Mouse (Mus musculus): ENCODE measurements around the gene Olfr449. TPM values are rescaled to one million over a fixed set of nuclear protein-coding genes. Genes with fewer than 3 reads are reported as not detected.
A peak's percentile ranks its signal among the peaks of the same experiment; 100 is the strongest.

Gene Olfr449
- not detected in 2 replicates for polyA plus RNA-seq (2014; fragmentation: Nextera tagmentation; extraction: Ambion mirVana)

DNA sequence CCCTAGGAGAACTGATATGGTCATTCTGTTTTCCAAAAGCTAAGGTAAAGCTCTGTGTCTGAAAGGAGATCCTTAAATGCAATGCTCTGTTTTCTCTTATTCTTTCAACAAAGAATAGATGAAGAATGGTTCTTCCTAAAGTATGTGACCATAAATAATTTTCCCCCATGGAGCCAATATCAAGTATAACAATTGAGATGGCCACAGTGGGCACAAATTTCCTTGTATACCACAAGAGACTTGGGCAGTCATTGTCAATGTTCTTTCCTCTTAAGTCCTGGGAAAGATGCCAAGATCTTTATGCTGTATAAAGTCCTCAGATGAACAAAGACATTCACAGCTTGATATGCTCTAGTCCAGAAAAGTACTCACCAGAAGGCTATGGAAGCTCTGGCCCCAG is at the start of gene Olfr449:
Gene Olfr449 (plus strand): TSS at position 301 of the 400 bp plus-strand sequence.
- H3K9me3 ChIP-seq (ENCODE audit: control insufficient read depth, low read length), result no peaks in the 10 kb centered on the region
- no peaks in the 10 kb centered on the region for H3K36me3 ChIP-seq (ENCODE audit: control insufficient read depth, insufficient read depth, low read length)
- H3K27me3 ChIP-seq (ENCODE audit: control insufficient read depth, insufficient read depth, low read length), result no peaks in the 10 kb centered on the region
- no peaks in the 10 kb centered on the region for H3K4me1 ChIP-seq (replicated peaks; ENCODE audit: control insufficient read depth, insufficient read depth, low read length)
- no peak for ATAC-seq (replicated peaks; ENCODE audit: low FRiP score)
- DNase-seq (ENCODE audit: low spot score), result no peak
- H3K9ac ChIP-seq (ENCODE audit: low read length), result no peak within 1 kb of the TSS
- H3K4me3 ChIP-seq (ENCODE audit: low read depth, low read length), result no peak within 1 kb of the TSS
- H3K4me2 ChIP-seq (ENCODE audit: low read depth, low read length, severe bottlenecking), result no peak within 1 kb of the TSS
- no peak within 1 kb of the TSS for H3K27ac ChIP-seq (ENCODE audit: low read depth, low read length)

DNA sequence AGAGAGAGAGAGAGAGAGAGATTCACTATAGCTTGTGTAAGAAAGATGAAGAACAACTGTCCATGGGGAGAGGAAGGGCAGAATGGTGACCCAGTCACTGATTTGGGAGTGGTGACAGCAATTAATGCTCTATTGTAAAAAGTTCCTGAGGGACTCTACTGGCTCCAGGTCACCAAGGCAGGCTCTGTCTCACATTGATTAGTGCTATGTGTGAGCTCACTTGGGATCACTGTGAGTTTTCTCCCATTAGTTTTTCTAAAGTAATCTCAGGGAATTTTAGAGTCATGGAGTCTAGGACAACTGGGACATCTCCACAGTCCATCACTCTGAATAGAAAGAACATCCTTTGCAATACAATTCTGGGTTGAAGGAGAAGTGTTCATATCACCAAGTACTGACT is 49.4 kb upstream of the Olfr449 start, which contains the start of gene Olfr452:
Gene Olfr452 (plus strand): TSS at position 301 of the 400 bp plus-strand sequence.
- no peak within 1 kb of the TSS for H3K27ac ChIP-seq (ENCODE audit: low read depth, low read length)
- H3K36me3 ChIP-seq (ENCODE audit: control insufficient read depth, insufficient read depth, low read length), result no peaks in the 10 kb centered on the region
- no peak for ATAC-seq (replicated peaks; ENCODE audit: low FRiP score)
- H3K4me1 ChIP-seq (replicated peaks; ENCODE audit: control insufficient read depth, insufficient read depth, low read length), result no peaks in the 10 kb centered on the region
- H3K4me2 ChIP-seq (ENCODE audit: low read depth, low read length, severe bottlenecking), result no peak within 1 kb of the TSS
- H3K9ac ChIP-seq (ENCODE audit: low read length), result no peak within 1 kb of the TSS
- no peaks in the 10 kb centered on the region for H3K27me3 ChIP-seq (ENCODE audit: control insufficient read depth, insufficient read depth, low read length)
- DNase-seq (ENCODE audit: low spot score), result no peak
- no peak within 1 kb of the TSS for H3K4me3 ChIP-seq (ENCODE audit: low read depth, low read length)
- H3K9me3 ChIP-seq (ENCODE audit: control insufficient read depth, low read length), result no peaks in the 10 kb centered on the region

DNA sequence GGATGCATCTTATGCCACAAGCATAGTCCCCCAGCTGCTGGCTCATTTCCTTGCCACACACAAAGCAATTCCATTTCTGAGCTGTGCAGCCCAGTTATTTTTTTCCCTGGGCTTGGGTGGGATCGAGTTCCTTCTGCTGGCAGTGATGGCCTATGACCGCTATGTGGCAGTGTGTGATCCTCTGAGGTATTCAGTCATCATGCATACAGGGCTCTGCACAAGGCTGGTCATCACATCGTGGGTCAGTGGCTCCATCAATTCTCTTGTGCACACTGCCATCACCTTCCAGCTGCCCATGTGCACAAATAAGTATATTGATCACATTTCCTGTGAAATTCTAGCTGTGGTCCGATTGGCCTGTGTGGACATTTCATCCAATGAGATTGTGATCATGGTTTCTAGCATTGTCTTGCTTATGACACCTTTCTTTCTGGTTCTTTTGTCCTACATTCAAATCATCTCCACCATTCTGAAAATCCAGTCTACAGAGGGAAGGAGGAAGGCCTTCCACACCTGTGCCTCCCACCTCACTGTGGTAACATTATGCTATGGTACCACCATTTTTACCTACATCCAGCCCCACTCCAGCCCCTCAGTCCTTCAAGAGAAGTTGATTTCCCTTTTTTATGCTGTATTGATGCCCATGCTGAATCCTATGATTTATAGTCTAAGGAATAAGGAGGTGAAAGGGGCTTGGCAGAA is 43.8 kb upstream of the Olfr449 start:
- Histone ChIP-seq H3K4me1 (replicated peaks; ENCODE audit: control insufficient read depth, insufficient read depth, low read length) (no peaks in the 10 kb centered on the region), H3K9me3 (ENCODE audit: control insufficient read depth, low read length) (no peaks in the 10 kb centered on the region), H3K27me3 (ENCODE audit: control insufficient read depth, insufficient read depth, low read length) (no peaks in the 10 kb centered on the region), H3K27ac (ENCODE audit: low read depth, low read length) (no peak overlapping the region), H3K36me3 (ENCODE audit: control insufficient read depth, insufficient read depth, low read length) (no peaks in the 10 kb centered on the region), H3K4me2 (ENCODE audit: low read depth, low read length, severe bottlenecking) (no peak overlapping the region), H3K9ac (ENCODE audit: low read length) (no peak overlapping the region), H3K4me3 (ENCODE audit: low read depth, low read length) (no peak overlapping the region)
- DNase-seq (ENCODE audit: low spot score), result no peak
- peak; percentile 58; the same call in 1 of the 2 replicates for ATAC-seq (replicated peaks; ENCODE audit: low FRiP score)
- 42% methylated on average over 4 of the region's 4 CpGs for WGBS

DNA sequence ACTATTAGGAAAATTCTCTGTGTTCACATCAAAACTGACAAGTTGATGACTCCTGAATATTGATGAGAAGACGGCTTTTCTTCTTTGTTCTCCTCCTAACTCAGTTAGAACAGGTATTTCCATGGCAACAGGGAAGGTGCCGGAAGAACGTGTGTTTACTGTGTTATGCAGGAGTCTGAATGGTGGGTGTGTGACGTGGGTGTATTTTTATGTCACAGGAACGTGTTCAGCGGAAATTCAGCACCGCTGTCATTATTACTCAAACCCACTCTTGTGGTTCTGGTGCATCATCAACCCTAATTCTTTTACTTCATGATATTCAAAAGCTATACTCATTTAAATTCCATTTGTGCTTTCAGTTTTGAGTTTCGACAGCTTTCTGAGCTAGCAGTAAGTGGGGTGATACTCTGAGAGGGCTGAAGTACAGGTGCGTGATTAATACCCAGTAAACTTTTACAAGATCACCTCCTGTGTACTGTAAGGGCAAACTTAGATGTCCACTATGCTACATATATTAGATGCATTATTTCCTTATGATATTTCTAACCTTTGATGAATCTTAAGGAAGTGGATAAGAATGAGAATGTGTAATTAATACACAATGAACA is 43.1 kb upstream of the Olfr449 start:
- Histone ChIP-seq H3K36me3 (ENCODE audit: control insufficient read depth, insufficient read depth, low read length) (no peaks in the 10 kb centered on the region), H3K9me3 (ENCODE audit: control insufficient read depth, low read length) (no peaks in the 10 kb centered on the region), H3K4me2 (ENCODE audit: low read depth, low read length, severe bottlenecking) (no peak overlapping the region), H3K4me3 (ENCODE audit: low read depth, low read length) (no peak overlapping the region), H3K27me3 (ENCODE audit: control insufficient read depth, insufficient read depth, low read length) (no peaks in the 10 kb centered on the region), H3K27ac (ENCODE audit: low read depth, low read length) (no peak overlapping the region), H3K4me1 (replicated peaks; ENCODE audit: control insufficient read depth, insufficient read depth, low read length) (no peaks in the 10 kb centered on the region), H3K9ac (ENCODE audit: low read length) (no peak overlapping the region)
- 88% methylated on average over 9 of the region's 9 CpGs for WGBS
- DNase-seq (ENCODE audit: low spot score) (no peak), ATAC-seq (replicated peaks; ENCODE audit: low FRiP score) (no peak)

DNA sequence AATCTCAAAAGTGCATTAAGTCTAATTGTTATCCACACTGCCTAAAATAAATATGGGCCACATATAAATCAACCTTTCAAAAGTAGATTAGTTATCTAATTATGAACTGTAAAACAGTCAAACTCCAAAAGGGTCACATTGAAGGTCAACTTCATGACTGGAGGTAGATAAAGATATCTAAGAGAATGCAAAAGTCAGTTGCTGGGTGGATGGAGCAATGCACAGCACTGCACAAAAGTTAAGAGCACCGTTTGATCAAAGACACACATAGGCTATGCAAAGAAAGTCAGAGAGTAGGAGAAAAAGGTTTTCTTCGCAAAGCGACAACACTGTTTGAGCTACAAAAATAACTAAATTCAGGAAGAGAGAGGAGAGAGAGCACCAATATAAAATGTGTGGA is 39.2 kb upstream of the Olfr449 start:
- Histone ChIP-seq H3K4me3 (ENCODE audit: low read depth, low read length) (no peak overlapping the region), H3K27ac (ENCODE audit: low read depth, low read length) (no peak overlapping the region), H3K4me1 (replicated peaks; ENCODE audit: control insufficient read depth, insufficient read depth, low read length) (no peaks in the 10 kb centered on the region), H3K27me3 (ENCODE audit: control insufficient read depth, insufficient read depth, low read length) (no peaks in the 10 kb centered on the region), H3K9ac (ENCODE audit: low read length) (no peak overlapping the region), H3K36me3 (ENCODE audit: control insufficient read depth, insufficient read depth, low read length) (no peaks in the 10 kb centered on the region), H3K4me2 (ENCODE audit: low read depth, low read length, severe bottlenecking) (no peak overlapping the region), H3K9me3 (ENCODE audit: control insufficient read depth, low read length) (no peaks in the 10 kb centered on the region)
- DNase-seq (ENCODE audit: low spot score) (no peak), ATAC-seq (replicated peaks; ENCODE audit: low FRiP score) (no peak)
- 91% methylated on average over 3 of the region's 3 CpGs for WGBS

DNA sequence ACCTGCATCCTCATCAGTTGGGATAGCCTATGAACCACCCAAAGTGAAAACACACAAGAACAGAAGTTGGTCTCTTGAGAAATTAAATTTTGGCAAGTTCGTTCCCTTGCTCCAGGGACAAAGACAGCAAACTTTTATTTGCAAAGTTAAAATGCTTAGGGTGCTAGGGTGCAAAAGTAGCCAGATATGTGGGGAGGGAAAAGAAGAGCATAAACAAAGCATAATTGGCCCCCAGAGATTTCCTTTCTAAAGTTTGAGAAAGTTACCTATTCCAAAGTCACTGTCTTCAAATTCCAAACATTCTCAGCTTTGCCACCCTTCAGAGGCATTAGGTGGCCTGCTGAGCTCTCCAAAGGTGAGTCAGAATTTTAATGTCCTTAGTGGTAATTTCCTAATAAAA is 22.5 kb upstream of the Olfr449 start, which contains the start of gene Olfr450:
Gene Olfr450 (plus strand): TSS at position 301 of the 400 bp plus-strand sequence.
- ATAC-seq (replicated peaks; ENCODE audit: low FRiP score) (no peak), DNase-seq (ENCODE audit: low spot score) (no peak)
- Histone ChIP-seq H3K4me1 (replicated peaks; ENCODE audit: control insufficient read depth, insufficient read depth, low read length) (no peaks in the 10 kb centered on the region), H3K9me3 (ENCODE audit: control insufficient read depth, low read length) (no peaks in the 10 kb centered on the region), H3K4me3 (ENCODE audit: low read depth, low read length) (no peak within 1 kb of the TSS), H3K4me2 (ENCODE audit: low read depth, low read length, severe bottlenecking) (no peak within 1 kb of the TSS), H3K27me3 (ENCODE audit: control insufficient read depth, insufficient read depth, low read length) (no peaks in the 10 kb centered on the region), H3K36me3 (ENCODE audit: control insufficient read depth, insufficient read depth, low read length) (no peaks in the 10 kb centered on the region), H3K9ac (ENCODE audit: low read length) (no peak within 1 kb of the TSS), H3K27ac (ENCODE audit: low read depth, low read length) (no peak within 1 kb of the TSS)
- 81% methylated on average over 1 of the region's 1 CpGs for WGBS

DNA sequence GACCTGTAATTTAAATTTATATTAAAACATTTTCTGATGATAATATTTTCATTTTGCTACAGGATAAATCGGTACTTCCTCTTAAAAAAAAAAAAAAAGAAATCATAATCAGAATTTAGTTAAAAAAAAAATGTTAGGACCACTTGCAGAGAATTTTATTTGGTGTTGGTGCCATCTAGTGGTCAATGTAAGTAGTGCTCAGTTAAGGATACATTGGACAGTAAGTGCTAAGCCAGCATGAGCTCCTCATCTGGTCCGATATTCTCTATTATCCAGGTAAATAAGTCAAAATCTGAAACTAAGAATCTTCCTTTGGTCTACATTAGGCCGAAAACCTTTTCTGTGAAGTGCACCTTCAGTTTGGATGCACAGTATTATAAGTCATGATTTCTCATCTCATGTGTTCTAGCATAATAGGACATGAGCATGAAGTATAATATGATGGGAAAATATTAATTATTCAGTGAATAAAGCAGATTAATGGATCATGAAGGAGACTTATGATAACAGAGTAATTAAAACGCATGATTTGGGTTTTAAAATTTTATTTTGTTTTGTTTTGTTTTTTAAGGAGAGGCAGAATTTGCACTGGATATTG is 26.1 kb downstream of the Olfr449 start:
- WGBS, result 16% methylated on average over 4 of the region's 4 CpGs
- Histone ChIP-seq H3K9me3 (ENCODE audit: control insufficient read depth, low read length) (no peaks in the 10 kb centered on the region), H3K4me1 (replicated peaks; ENCODE audit: control insufficient read depth, insufficient read depth, low read length) (no peaks in the 10 kb centered on the region), H3K4me2 (ENCODE audit: low read depth, low read length, severe bottlenecking) (no peak overlapping the region), H3K9ac (ENCODE audit: low read length) (no peak overlapping the region), H3K27me3 (ENCODE audit: control insufficient read depth, insufficient read depth, low read length) (no peaks in the 10 kb centered on the region), H3K4me3 (ENCODE audit: low read depth, low read length) (no peak overlapping the region), H3K27ac (ENCODE audit: low read depth, low read length) (no peak overlapping the region), H3K36me3 (ENCODE audit: control insufficient read depth, insufficient read depth, low read length) (no peaks in the 10 kb centered on the region)
- DNase-seq (ENCODE audit: low spot score) (no peak), ATAC-seq (replicated peaks; ENCODE audit: low FRiP score) (peak; percentile 76)

DNA sequence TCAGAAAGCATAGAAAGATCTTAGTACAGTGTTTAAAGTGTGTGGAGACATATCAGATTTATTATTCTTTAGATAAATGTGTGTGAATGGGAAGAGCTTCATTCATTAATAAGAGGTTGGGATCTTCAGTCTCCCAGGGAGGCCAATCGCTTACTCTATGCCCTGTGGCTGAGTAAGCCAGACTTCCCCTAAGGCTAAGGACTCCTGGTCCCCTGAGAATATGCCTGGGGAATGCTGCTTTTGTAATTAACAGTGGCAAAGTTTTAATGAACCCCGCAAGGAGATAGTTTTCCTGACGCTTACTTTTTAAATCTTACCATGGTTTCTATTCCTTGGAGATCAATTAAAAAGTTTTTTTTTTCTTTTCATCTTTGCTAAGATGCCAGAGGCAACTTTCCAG is 35.5 kb downstream of the Olfr449 start:
- Histone ChIP-seq H3K4me3 (ENCODE audit: low read depth, low read length) (no peak overlapping the region), H3K4me2 (ENCODE audit: low read depth, low read length, severe bottlenecking) (no peak overlapping the region), H3K4me1 (replicated peaks; ENCODE audit: control insufficient read depth, insufficient read depth, low read length) (no peaks in the 10 kb centered on the region), H3K36me3 (ENCODE audit: control insufficient read depth, insufficient read depth, low read length) (no peaks in the 10 kb centered on the region), H3K9ac (ENCODE audit: low read length) (no peak overlapping the region), H3K9me3 (ENCODE audit: control insufficient read depth, low read length) (no peaks in the 10 kb centered on the region), H3K27me3 (ENCODE audit: control insufficient read depth, insufficient read depth, low read length) (no peaks in the 10 kb centered on the region), H3K27ac (ENCODE audit: low read depth, low read length) (no peak overlapping the region)
- 76% methylated on average over 3 of the region's 3 CpGs for WGBS
- ATAC-seq (replicated peaks; ENCODE audit: low FRiP score) (no peak), DNase-seq (ENCODE audit: low spot score) (no peak)

Data from forebrain, embryonic 11.5 days (tissue).